Comparison of ENCODE assay signal across 26 mouse cellular contexts in the genomic region with DNA sequence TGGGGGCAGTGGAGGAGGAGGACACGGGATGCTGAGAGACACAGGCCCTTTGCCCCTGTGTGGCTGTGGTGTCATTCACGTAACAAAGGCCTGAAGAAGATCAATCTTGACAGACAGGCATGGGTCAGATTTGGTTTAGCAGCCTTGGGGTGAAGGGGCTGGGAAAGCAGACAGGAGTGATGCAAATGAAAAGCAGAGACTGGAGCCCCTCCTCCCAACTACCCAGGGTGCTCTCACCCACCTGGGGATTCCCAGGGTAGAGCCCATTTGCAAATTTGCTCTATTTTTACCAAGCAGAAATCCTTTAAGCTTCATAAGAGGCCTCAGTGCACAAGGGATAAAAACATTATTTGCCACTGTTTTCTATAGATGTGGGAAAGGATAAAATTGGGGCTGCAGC. TPM values are rescaled to one million over a fixed set of nuclear protein-coding genes. Genes with fewer than 3 reads are reported as not detected.
DNase-seq lines count a peak whose midpoint lies in the region; ATAC-seq lines count a peak whose summit lies in the region.
"Had no signal": no experiment of that assay in that cellular context is flagged by ENCODE, and none has a peak within 500 bp of the region (broad histone marks: within the 10 kb centered on the region; RNA-seq: fewer than 3 reads in every experiment).

No protein-coding gene starts in this region.

- ATAC-seq in midbrain, embryonic 15.5 days (replicated peaks), result no peak
- ATAC-seq: CD4-positive, CD25-positive, alpha-beta regulatory T cell, adult 4 months; forebrain, embryonic 13.5 days had no signal

- no peak for DNase-seq in midbrain, embryonic 10.5 days (ENCODE audit: low spot score)
- DNase-seq in spleen, postnatal 36 days (ENCODE audit: low spot score in 2 of 2), result peak; percentile 56 to 60
- DNase-seq in spleen, postnatal 4 days (ENCODE audit: low spot score in 2 of 2), result no peak
- peak; percentile 53 for DNase-seq in retina, embryonic 14.5 days (ENCODE audit: low spot score)
- no peak for DNase-seq in layer of hippocampus, adult 8-10 months (ENCODE audit: low spot score in 2 of 2)
- no peak for DNase-seq in gastrocnemius, postnatal 36 days
- DNase-seq: adrenal gland, postnatal 10 days; cerebellum, adult 11-12 months; cerebellum, adult 9-10 months; cerebellum, postnatal 25 days; gastrocnemius, adult 2 months; gastrocnemius, postnatal 25 days; heart, adult 11 months; heart, postnatal 10 days; heart, postnatal 4 days had no signal

- H3K4me2 ChIP-seq in midbrain, embryonic 15.5 days, result no peak overlapping the region
- H3K4me2 ChIP-seq: embryonic facial prominence, embryonic 13.5 days; forebrain, embryonic 13.5 days; hindbrain, embryonic 14.5 days had no signal

- WGBS in midbrain, embryonic 10.5 days, result 25% methylated on average over 2 of the region's 2 CpGs
- 37% methylated on average over 2 of the region's 2 CpGs for WGBS in midbrain, embryonic 15.5 days

- peak overlapping the region; percentile 67; the same call in 1 of the 2 replicates for H3K27ac ChIP-seq in midbrain, embryonic 10.5 days (replicated peaks)
- H3K27ac ChIP-seq in midbrain, embryonic 15.5 days, result no peak overlapping the region
- H3K27ac ChIP-seq: embryonic facial prominence, embryonic 13.5 days; forebrain, embryonic 13.5 days; gastrocnemius, adult 2 months; hindbrain, embryonic 14.5 days had no signal

- H3K9me3 ChIP-seq in midbrain, embryonic 10.5 days (replicated peaks), result no peaks in the 10 kb centered on the region
- H3K9me3 ChIP-seq in midbrain, embryonic 15.5 days, result no peaks in the 10 kb centered on the region
- H3K9me3 ChIP-seq: embryonic facial prominence, embryonic 13.5 days; forebrain, embryonic 13.5 days; heart, embryonic 10.5 days had no signal

- no peak overlapping the region for H3K4me3 ChIP-seq in midbrain, embryonic 10.5 days
- H3K4me3 ChIP-seq in midbrain, embryonic 15.5 days, result no peak overlapping the region
- H3K4me3 ChIP-seq: embryonic facial prominence, embryonic 13.5 days; forebrain, embryonic 13.5 days; gastrocnemius, adult 2 months; heart, embryonic 10.5 days had no signal

- H3K4me1 ChIP-seq in midbrain, embryonic 10.5 days, result peaks cover 32% of the 10 kb centered on the region
- H3K4me1 ChIP-seq in midbrain, embryonic 15.5 days, result peaks cover 23% of the 10 kb centered on the region

- intact Hi-C loops in gastrocnemius, postnatal 36 days (cut with DNase I), result loop anchor here (5.0 kb wide), 1 partner anchor 253 kb away; the partner anchor contains the start of gene Sorcs2

- H3K9ac ChIP-seq in midbrain, embryonic 15.5 days, result no peak overlapping the region; the same call in 1 of the 2 replicates
- H3K9ac ChIP-seq: embryonic facial prominence, embryonic 13.5 days; forebrain, embryonic 13.5 days; hindbrain, embryonic 14.5 days had no signal

- peaks cover 10% of the 10 kb centered on the region; the same call in 1 of the 2 replicates for H3K27me3 ChIP-seq in midbrain, embryonic 10.5 days (ENCODE audit: low read depth, poor library complexity, severe bottlenecking)
- no peaks in the 10 kb centered on the region for H3K27me3 ChIP-seq in midbrain, embryonic 15.5 days (replicated peaks)

- no peaks in the 10 kb centered on the region for H3K36me3 ChIP-seq in midbrain, embryonic 10.5 days
- H3K36me3 ChIP-seq in midbrain, embryonic 15.5 days (replicated peaks), result no peaks in the 10 kb centered on the region
- H3K36me3 ChIP-seq: embryonic facial prominence, embryonic 13.5 days; heart, embryonic 10.5 days had no signal

RNA-seq across cellular contexts. Expression of gene Psapl1, which starts 59.3 kb away (rescaled TPM):
- not detected in 2 replicates for polyA plus RNA-seq in midbrain, embryonic 10.5 days (2016; fragmentation: Nextera tagmentation; extraction: Ambion mirVana)
- 0.06 and 0.23 TPM in 2 replicates for polyA plus RNA-seq in midbrain, embryonic 15.5 days (2015; fragmentation: Nextera tagmentation; extraction: Ambion mirVana)
- not detected for total RNA-seq in layer of hippocampus, adult 8-10 months (2022)
- total RNA-seq in gastrocnemius, postnatal 36 days (2021), result not detected
- total RNA-seq: adrenal gland, postnatal 10 days; adrenal gland, postnatal 4 days; gastrocnemius, adult 2 months; gastrocnemius, postnatal 25 days; heart, postnatal 10 days; heart, postnatal 4 days; MEL had no signal
- polyA plus RNA-seq: brain, embryonic 14.5 days; CD4-positive, CD25-positive, alpha-beta regulatory T cell, adult 4 months; cortical plate, adult 2 months; heart, embryonic 14.5 days had no signal

Comparison
In these comparisons a context has a peak if more than half of its experiments do, and no peak if none do; other contexts are left out.
1. DNase-seq: peak in spleen, postnatal 36 days (2 of 2) and retina, embryonic 14.5 days (single experiment); none in midbrain, embryonic 10.5 days (single experiment), spleen, postnatal 4 days (0 of 2), layer of hippocampus, adult 8-10 months (0 of 2) and gastrocnemius, postnatal 36 days (0 of 2).